Mouse (Mus musculus) cerebellum, adult 11 months (tissue): ENCODE results near the gene Smc1b.

Source experiments
- DNase-seq: peaks from one replicate; pipeline ENCODE4 v3.0.0; 2022

Smc1b gene

DNA sequence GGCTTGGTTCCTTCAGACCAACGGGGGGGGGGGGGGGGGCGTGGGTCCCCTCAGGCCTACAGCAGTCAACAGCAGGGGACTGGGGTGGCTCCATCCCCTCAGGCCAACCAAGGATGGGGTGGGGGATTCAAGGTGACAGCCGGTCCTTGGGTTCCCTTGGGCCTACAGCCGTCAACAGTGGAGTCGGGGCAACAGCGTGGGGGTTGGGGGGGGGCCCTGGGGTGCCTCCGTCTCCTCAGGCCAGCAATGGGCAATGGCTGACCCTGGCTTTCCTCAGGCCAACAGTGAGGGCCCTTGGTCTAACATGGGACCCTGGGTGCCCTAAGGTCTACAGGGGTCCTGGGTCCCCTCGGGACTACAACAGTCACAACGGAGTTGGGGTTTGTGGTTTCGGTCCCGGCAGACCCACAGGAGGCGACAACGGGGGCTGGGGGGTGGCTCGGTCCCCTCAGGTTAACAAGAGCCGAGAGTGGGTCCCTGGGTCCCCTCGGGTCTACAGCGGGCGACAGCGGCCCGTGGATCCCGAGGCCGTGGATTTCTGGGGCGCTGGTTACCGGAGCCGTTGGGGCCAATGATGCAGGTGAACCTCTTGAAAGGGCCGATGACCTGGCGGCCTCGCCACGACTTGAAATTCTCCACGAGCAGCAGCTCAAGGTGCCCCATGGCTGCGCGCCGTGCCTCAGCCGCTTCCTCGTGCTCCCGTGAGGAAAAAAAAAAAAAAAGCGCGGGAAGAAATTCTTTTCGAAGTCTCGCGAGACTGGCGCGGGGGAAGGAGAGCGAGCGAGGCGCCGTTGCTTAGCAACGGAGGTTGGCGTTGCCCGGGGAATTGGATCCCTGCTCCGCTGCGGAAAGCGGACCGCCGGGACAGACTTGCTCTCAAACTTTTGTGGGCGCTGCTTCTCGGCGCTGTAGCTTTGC, at the start of gene Smc1b, which contains the start of gene Ribc2:
Gene Smc1b (minus strand): TSS at position 690 of the 918 bp plus-strand sequence.
Gene Ribc2 (plus strand): TSS at position 804 of the 918 bp plus-strand sequence.
- peak; percentile 42 for DNase-seq

GRCm38 (mm10) chr15:85180368-85180767, 48.6 kb upstream of the Smc1b start:
- DNase-seq: no peak

- DNase-seq: no peak
Observed at GRCm38 (mm10) chr15:85179528-85180180, 47.9 kb upstream of the Smc1b start.

DNA sequence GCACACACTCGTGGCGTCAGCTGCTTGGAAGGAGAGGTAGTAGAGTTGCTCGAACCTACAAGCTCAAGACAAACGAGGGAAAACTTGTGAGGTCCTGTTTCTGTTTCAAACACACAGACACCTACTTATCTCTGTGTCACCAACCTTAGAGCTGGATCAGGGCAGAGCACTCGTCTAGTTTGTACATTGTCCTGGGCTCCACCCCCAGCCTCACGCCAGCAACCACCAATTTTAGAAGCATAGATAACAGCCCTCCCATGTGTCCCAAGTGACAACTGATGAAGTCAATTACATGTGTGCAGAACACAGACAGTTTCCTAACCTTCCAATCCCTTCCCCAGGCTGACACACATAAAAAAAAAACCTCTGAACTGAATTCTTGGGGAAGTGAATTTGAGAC, 46.4 kb upstream of the Smc1b start:
- no peak for DNase-seq

DNA sequence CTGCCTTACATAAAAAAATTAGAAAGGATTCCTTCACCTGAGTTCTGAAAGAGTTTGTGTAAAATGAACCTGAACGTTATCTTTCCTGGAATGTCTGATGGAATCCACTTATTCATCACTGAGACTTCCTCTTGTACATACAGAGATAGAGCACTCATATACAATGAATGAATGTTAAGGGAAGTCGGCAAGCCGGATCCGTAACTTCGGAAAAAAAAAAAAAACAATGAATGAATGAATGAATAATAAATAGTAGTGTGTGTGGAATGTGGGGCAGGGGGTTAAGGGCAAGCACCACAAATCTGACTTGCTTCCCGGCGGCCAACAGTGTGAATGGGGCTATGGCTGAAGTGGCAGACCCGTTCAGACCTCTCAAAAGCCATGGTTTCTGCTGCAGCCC, 45.8 kb upstream of the Smc1b start:
- no peak for DNase-seq

DNA sequence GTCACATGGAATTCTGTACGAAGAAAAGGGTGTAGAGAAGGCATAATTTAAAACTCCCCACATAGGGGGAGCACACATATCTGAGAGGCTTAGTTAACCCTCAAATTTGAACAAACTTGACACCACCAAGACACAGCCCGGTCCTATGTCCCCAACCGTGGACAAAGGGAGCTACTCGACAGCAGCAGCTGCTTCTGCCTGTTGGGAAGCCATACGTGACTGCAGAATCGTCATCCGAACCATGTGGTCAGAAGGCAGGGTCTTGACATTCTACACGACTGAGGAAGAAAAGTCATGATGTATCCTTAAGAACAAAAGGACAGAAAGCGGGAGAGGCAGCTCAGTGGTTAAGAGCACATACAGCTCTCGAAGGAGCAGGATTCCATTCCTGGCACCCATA, 42.3 kb upstream of the Smc1b start:
- no peak for DNase-seq

DNA sequence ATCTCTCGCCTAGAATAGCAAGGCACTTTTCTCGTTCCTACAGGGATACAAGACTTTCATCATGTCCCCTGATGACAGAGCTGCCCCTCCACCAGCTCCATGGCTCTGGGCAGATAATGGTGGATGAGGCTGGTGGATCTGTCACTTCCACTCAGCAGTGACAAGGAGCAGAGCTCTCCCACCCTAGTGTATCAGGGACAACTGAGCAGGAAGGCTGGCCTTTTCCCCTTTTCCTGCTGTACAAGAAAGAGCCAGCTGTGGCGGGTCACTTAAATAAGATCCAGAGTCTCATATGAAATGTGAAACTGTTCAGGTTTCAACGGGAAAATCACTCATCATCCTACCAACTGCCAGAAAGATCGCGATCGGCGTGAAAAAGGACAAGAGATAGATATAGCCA, 41.7 kb upstream of the Smc1b start:
- no peak for DNase-seq

GRCm38 (mm10) chr15:85172054-85172453, 40.3 kb upstream of the Smc1b start:
- no peak for DNase-seq

- no peak for DNase-seq
Observed at GRCm38 (mm10) chr15:85167086-85167679, 35.4 kb upstream of the Smc1b start.

DNA sequence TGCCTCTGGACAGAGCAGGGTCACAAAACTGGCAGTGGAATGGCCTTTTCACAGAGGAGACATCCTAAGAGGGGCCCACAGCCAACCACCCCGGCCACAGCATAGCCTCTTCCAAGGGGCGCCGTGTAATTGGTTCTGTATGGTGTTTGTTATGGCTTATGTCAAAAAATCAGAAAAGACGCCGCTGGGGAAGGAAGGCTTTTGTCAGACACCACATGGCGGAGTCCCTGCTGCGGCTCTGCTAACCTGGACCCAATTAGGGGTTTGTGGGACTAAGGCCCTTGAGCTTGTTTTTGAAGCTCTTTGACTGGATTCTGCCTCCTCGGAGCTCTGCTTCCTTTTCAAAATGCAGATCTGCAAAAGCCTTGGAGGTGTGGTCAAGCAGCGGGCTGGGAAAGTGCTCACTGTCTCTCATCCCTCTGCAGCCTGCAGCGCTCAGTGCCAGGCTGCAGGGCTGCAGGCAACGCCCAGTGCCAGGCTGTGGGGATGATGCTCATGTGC, 34.7 kb upstream of the Smc1b start:
- DNase-seq: no peak

GRCm38 (mm10) chr15:85162693-85163663, 31.2 kb upstream of the Smc1b start:
- DNase-seq: no peak

- DNase-seq: no peak
Observed at GRCm38 (mm10) chr15:85161416-85161815, 29.7 kb upstream of the Smc1b start.

DNA sequence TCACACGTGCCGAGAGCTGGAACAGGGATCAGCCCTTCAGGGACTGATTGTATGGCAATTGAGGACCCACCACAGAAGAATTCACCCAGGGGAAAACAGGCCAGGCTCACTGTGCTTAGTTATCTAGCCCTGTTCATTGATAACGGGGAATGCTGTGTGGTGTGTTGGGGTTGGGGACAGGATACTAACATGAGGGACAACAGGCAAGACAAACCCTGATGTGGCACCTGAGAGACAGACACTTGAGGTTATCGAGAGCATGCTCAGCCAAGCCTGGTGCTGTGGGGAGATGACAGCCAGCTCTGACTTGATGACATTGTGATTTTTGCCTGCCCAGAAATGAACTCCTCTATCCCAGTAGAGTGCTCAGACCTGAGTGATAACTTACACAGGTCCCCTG, 24.4 kb upstream of the Smc1b start:
- no peak for DNase-seq

DNA sequence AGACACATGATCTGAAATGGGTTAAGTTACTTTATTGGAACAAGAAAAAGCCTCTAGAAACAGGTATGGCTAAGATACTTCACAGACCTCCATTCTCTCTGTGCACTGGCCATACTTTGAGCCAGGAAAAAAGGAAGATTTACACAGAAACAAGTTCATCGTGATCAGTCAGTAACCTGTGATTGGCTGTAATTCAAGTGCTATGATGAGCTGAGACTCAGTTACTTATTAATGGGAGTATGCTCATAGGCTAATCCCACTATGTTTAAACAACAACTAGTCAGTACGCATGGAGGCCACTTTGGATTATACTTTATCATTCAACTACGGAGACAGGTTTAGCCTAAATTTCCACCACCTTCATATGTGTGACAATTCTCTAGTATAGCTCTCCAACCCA, 22.3 kb upstream of the Smc1b start:
- DNase-seq: no peak

GRCm38 (mm10) chr15:85152577-85152976, 20.8 kb upstream of the Smc1b start:
- DNase-seq: no peak

DNA sequence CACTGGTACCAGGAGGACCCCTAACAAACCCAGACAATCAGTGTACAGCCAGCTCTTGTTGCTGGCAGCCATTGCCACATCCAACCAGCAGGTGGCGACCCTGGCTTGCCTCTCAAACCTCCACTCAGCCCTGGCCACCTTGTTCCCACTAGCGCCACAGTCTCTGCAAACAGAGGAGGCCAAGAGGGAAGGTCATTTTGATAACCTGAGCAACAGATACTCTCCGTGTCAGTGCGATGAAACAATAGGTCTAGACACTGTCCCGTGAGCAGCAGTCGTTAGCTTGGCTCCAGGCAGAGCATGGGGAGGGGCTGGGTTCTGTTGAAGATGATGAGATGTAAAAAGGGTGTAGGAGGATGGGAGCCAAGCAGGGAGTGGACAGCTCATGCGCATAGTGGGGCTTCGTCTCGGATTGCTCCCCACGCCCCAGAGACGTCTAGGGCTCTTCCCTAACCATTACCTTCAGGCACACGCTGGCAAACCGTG, 19.7 kb upstream of the Smc1b start:
- DNase-seq: peak; percentile 28

DNA sequence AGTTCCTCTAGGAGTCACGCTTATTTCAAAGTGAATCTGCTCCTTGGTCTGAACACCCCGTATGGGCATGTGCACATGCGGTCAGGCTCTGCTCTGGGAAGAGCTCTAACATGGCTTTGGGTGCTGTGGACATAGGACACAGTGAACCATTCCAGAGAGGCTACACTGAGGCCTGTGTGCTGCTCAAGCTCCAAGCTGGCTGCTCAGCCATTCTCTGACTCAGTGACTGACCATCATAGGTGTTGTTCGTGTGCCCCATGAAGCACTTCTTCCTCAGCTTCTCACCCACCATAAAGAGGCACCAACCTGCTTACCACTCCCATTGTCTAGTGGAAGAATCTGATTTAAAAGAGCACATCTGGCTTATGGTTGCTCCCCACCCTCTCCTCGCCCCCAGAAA, 12.5 kb upstream of the Smc1b start:
- no peak for DNase-seq

GRCm38 (mm10) chr15:85143747-85144146, 12.0 kb upstream of the Smc1b start:
- no peak for DNase-seq

- DNase-seq: no peak
Observed at GRCm38 (mm10) chr15:85143161-85143560, 11.4 kb upstream of the Smc1b start.

DNA sequence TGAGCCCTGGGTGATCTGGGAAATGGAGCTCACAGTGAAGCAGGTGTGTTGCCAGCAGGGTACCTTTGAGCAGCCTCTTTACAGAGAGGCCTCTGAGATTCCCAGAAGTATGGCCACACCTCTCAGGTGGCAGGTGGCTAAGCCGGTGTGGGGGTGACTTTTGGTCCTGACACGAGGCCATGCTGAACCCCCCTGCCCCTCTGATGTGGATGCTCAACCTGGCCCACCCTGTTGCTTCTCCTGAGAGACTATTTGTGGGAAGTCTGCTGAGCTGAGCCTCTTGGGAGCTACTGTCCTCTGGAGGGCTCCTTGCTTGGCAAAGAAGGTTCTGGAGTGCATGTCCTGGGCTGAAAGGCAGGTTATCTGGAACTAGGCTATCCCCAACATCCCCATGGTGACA, 10.7 kb upstream of the Smc1b start:
- DNase-seq: no peak

GRCm38 (mm10) chr15:85141290-85141689, 9.5 kb upstream of the Smc1b start:
- no peak for DNase-seq

DNA sequence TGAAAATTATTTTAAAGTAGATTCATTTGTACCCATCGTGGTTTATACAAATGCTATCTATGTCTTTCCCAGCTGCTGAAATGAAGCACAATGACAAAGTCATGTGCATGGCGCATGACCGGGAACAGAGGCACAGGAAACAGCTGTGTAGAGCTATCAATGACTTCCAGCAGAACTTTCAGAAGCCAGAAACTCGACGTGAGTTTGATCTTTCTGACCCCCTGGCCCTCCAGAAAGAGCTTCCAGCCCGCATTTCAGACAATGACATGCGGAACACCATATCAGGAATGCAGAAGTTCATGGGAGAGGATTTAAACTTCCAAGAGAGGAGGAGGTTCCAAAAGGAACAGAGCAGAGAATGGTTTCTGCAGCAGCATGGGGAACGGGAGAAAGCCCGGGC, 3.4 kb upstream of the Smc1b start:
- DNase-seq: no peak
